Mouse (Mus musculus) layer of hippocampus, adult 2 months (tissue): ENCODE results near the gene Arid3a. TPM values are rescaled to one million over a fixed set of nuclear protein-coding genes. Genes with fewer than 3 reads are reported as not detected.

Source experiments
- DNase-seq, 2 experiments: peaks; one replicate each; pipeline ENCODE4 v3.0.0; 2022; ENCODE audit warnings: low spot score in 2 of 2
- H3K27ac ChIP-seq: fragments of 200-600 bp; 2 replicates; pipeline ENCODE4 v1.8.1; 2022
- H3K4me3 ChIP-seq: fragments of 200-600 bp; 2 replicates; pipeline ENCODE4 v1.8.1; 2022; ENCODE audit warnings: mild to moderate bottlenecking
- CTCF ChIP-seq: fragments of 200-600 bp; conservative IDR thresholded peaks from 2 replicates; pipeline ENCODE4 v1.8.1; 2022; ENCODE audit warnings: antibody characterized with exemption, mild to moderate bottlenecking, moderate library complexity
- total RNA-seq, 2 experiments: library from RNA; stranded (reverse); gene quantifications; 2 replicates each; pipeline ENCODE4 v1.2.3; 2021

Gene Arid3a
- total RNA-seq, 2 experiments from 2014 or later: 7.5 to 8.5 TPM

DNA sequence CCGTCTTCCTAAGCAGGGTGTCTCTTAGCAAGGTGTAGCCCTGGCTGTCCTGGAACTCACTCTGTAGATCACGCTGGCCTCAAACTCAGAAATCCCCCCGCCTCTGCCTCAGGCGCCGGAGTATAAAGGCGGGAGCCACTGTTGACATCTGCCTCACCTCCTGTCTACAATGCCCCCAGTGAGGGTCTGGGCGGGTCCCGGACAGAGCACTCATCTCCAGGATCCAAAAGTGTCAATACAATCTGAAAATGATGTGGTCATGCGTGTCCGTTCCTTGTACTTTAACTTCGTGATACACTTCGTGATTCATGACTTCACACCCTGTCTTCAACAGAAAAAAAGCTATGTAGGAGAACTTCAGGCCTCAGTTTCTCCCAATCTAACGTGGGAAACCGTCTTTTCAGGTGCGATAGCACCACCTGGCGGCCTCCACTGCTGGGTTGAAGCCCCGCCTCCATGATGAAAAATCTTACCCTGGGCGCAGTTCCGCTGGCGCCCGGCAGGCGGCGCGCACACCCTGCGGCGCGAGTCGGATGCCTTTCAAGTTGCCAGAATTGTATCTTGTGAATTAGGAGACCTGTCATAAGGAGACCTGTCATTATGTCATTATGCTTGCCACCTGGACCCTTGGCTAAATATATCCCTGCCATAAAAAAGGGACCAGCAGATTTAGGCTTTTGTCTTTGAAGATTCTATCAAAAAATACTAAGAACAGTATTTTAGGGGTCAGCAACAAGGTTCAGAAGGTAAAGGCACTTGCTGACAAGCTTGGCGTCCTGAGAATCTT is 1.7 kb upstream of the Arid3a start:
- H3K27ac ChIP-seq: peak overlapping the region; percentile 96; the same call in 1 of the 2 replicates
- TF ChIP-seq CTCF: peak; percentile 100
- no peak overlapping the region for H3K4me3 ChIP-seq
- peak; percentile 92 to 98 for DNase-seq

DNA sequence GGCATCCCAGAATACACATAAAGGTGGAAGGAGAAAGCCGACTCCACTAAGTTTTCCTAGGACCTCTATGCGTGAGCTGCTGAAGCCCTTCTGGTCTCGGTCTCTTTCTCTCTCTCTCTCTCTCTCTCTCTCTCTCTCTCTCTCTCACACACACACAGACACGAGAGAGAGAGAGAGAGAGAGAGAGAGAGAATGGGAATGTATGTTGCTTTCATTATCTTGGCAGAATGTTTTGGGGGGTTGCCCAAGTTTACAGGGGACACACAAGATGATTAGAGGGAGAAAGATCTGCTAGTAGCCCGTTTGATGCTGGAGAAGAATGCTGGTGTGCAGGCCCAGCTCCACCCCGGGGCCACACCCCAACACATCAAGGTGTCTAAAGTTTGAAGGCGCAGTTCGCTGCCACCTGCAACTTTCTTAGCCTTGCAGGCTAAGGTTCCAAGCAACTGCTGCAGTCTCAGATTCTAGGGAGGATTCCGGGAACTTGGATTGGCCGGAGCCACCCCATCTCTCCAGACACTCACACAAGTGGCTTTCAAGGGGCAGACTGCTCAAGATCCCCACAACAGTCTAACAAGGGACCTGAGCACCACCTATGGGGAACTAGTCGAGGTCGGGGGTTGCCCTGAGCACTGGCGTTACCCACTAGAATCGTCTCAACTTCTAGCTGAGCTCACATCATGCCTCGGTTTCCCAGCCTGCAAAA is 905 bp upstream of the Arid3a start:
- TF ChIP-seq CTCF: no peak

DNA sequence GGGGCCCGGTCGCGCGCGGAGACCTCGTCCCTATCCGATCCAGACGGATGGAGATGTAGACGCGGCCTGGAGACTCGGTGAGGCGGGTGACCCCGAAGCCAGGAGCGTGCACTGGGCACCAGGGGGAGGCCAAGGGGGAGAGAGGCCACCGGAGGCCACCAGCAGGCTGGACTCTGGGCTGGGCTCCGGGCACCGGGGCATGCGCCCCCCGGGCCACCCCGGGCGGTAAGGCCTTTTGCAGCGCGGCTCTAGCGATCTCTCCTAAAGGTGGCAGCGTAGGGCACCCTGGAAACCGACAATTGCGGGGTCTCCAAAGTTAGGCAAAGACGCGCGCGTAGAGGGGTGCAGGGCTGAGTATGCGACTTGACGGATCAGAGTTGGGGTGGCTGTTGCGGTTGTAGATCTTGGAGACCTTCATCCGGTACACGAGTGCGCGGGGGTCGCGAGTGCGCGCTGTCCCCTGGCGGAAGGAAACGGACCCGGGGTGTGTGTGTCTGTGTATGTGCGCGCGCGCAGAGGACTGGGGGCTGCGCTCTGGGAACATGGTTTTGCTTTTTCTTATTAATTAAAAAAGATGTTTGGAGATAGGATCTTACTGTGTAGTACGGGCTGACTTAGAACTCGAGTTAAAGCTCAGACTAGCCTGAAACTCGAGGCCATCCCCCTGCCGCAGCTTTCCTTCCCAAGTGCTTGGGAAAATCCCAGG is 634 bp downstream of the Arid3a start:
- DNase-seq: peak in 1 of 2 experiments; percentile 53

More for the DNA sequence above, 905 bp upstream of the Arid3a start:
- DNase-seq: no peak
- Histone ChIP-seq H3K27ac (peak overlapping the region; percentile 96), H3K4me3 (peak overlapping the region; percentile 90)

DNA sequence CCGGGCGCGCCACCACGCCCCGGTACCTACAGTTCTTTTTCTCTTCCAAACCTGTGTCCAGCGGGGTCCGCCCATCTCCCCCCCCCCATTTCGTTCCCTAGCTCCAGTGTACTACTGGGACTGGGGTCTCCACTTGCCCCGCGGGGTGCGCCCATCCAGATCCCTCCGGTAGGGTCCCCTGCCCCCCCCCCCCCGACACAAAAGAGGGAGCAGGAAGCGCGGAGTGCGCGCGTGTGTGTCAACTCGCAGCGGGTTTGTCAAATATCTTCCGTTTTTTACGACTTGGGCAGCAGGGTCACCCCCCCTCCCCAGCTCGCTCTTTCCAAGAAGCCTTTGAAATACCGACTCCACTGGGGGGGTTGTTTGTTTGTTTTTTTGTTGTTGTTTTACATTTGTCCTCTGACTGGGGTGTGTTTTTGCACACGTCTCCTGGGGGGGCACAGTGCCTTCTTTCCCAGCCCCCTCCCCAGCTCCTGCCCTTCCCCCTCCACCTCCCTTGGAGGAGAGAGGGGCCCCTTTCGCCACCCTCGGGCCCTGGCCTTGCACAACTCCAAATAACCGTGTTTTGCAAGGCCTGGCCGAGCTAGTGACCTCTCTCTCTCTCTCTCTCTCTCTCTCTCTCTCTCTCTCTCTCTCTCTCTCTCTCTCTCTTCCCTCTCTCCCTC is 1.3 kb downstream of the Arid3a start:
- Histone ChIP-seq H3K27ac (peak overlapping the region; percentile 96), H3K4me3 (peak overlapping the region; percentile 90)
- TF ChIP-seq CTCF: no peak
- no peak for DNase-seq

More for the DNA sequence above, 634 bp downstream of the Arid3a start:
- Histone ChIP-seq H3K4me3 (peak overlapping the region; percentile 90), H3K27ac (peak overlapping the region; percentile 96)
- peak; percentile 52 for TF ChIP-seq CTCF

DNA sequence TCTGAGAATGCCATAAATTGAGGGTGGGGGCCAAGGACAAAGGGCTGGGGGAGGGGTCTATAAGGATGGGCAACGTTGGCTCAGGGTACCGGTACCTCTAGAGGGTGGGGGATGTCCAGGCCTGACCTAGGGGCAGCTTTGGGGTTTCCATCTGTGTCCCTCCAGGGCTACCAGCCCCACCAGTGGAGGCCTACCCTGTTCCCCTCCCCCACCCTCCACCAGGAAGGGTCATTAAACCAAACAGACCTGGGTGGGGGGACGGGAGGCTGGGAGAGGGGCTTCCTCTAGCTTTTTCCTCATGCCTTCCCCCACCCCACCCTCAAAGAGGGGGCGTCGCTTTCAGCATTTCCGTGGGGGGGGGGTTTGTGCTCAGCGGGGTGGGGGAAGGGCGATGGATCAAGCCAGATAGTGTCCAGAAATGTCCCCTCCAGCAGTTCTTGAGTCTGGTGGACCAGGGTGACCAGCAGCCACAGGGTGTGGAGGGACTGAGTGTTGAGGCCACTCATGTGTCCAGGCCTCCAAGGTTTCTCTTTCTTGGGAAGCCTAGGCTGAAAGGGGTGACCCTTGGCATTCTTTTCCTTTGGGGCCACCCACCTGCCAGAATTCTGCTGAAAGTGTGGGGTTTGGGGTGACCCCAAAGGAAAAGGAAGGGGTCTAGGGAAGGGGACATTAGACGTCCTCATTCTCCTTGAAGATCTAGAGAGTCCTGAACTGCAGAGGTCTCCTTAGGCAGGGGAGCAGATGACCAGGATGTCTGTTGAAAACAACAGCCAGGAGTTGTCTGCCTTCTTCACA is 2.3 kb downstream of the Arid3a start:
- H3K4me3 ChIP-seq: no peak overlapping the region
- no peak for TF ChIP-seq CTCF
- no peak for DNase-seq
- no peak overlapping the region for H3K27ac ChIP-seq

DNA sequence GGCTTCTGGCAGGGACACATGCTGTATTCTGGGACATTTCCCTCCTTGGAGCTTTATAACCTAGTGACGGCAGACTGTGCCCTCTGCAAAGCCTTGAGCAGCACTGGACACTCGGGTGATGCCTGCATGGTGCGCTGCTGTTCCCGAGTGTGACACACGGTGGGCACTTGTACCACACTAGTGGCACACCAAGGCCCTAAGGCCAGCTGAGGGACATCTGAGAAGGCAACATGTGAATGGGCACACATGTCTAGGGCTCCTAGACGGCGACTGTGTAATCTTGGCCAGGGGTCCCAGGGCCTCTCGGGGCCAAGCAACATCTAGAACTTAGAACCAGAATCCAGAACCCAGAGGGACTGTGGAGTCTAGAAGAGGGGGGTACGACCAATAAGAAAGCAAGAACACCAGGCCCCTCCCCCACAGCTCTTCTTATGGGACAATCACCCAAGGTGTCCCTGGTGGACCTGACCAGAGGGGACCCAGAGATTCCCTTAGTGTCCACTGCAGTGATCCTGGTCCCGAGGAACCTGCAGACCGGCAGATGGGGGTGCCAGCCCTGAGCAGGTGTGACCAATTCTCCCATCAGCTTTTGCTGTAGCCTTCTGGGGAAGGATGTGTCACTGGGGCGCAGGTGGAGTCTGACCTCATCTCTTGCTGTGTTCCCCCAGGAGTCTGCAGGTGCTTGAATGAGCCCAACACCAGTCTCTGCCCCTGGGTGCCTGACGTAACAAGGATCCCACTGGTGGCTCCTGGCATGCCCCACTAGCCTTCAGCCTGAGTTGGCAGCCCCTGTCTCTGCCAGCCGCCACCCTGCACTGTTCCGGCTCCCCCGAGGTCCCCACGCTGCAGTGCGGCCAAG is 3.4 kb downstream of the Arid3a start:
- no peak overlapping the region for H3K4me3 ChIP-seq
- no peak for TF ChIP-seq CTCF
- no peak overlapping the region for H3K27ac ChIP-seq
- no peak for DNase-seq

DNA sequence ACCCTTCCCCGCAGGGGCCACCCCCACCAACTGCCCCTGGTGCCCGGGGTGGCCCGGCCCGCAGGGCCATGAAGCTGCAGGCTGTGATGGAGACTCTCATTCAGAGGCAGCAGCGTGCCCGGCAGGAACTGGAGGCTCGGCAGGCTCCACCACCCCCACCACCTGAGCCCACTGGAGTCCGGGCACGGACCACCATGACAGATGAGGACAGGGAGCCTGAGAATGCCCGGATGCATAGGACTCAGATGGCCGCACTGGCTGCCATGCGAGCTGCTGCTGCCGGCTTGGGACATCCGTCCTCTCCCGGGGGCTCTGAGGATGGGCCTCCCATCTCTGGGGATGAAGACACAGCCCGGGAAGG is 4.0 kb downstream of the Arid3a start:
- TF ChIP-seq CTCF: no peak
- DNase-seq: no peak
- no peak overlapping the region for H3K27ac ChIP-seq
- H3K4me3 ChIP-seq: no peak overlapping the region

DNA sequence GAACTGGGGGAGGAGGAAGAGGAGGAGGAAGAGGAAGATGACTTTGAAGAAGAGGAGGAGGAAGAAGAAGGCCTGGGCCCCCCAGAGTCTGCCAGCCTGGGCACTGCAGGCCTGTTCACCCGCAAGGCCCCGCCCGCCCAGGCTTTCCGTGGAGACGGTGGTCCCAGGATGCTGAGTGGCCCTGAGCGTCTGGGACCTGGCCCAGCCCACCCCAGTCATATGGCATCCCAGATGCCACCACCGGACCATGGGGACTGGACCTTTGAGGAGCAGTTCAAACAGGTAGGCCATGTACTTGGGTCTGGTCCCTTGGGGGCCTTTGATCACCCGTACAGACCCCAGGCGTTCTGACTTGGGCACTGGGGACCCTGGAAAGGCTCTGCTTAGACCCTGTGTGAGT is 5.0 kb downstream of the Arid3a start:
- DNase-seq: no peak
- Histone ChIP-seq H3K4me3 (no peak overlapping the region), H3K27ac (no peak overlapping the region)
- no peak for TF ChIP-seq CTCF

DNA sequence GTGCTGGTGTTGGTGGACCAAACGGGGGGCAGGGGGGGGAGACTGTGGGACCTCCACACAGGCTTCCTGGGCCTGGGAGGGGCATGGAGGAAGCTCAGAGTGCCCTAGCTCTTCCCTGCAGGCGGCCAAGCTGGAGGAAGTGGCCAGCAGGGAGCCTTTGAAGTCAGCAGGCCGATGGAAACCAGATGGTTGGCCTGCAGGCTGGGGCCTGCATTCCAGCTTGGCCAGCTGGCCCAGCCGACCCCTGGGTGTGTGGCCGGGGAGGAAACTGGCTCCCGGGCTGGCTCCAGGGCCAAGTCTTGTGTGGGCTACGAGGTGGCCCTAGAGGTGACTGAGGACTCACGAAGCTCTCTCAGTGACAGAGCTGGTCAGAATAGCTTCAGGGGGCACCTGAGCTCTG is 5.9 kb downstream of the Arid3a start:
- Histone ChIP-seq H3K27ac (peak overlapping the region; percentile 72; the same call in 1 of the 2 replicates), H3K4me3 (no peak overlapping the region)
- DNase-seq: peak in 1 of 2 experiments; percentile 47
- TF ChIP-seq CTCF: peak; percentile 38

DNA sequence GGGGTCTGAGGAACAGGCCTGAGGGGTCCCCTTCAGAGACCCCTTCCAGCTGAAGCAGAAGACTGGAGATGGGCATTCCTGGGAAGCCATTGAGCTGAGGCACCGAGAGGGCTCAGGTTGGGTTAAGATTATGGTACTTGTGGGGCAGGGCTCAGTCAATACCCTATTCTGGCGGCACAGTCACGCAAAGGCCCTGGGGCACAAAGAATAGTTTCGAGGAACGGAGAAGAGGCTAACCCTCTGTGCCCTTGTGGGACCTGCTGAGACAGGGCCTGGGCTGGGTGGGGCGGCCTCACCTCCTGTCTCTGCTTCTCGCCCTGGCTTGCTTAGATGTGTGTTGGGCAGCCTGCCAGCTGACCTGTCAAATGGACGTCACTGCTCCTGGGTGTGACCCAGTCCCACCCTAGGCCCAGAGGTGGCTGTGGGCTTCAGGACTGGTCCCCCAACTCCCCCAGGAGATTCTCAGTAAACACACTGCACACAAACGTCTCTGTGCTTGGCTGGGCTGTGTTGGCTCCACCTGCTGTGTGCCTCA is 6.4 kb downstream of the Arid3a start:
- DNase-seq: no peak
- H3K27ac ChIP-seq: peak overlapping the region; percentile 72; the same call in 1 of the 2 replicates
- H3K4me3 ChIP-seq: no peak overlapping the region
- TF ChIP-seq CTCF: no peak

DNA sequence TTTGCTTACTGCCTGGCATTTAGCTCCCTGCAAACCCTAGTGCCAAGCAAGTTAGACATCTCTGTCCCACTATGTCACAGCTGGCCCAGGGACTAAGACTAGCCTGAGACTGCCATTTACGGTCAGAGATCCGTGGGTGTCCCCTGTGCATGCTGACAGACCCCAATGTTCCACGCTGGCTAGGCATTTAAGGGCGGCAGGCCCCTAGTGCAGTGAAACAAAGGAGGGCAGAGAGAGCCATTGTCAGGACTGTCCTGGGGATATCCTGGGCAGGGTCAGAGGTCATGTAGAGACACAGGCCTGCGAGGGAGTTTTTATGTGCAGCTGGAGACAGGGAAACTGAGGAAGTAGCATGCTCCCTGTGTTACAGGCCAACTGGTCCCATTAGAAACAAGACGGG is 7.0 kb downstream of the Arid3a start:
- Histone ChIP-seq H3K27ac (peak overlapping the region; percentile 72; the same call in 1 of the 2 replicates), H3K4me3 (no peak overlapping the region)
- no peak for DNase-seq
- no peak for TF ChIP-seq CTCF
